ENCODE assay signal across 8 mouse cellular contexts in the genomic region with DNA sequence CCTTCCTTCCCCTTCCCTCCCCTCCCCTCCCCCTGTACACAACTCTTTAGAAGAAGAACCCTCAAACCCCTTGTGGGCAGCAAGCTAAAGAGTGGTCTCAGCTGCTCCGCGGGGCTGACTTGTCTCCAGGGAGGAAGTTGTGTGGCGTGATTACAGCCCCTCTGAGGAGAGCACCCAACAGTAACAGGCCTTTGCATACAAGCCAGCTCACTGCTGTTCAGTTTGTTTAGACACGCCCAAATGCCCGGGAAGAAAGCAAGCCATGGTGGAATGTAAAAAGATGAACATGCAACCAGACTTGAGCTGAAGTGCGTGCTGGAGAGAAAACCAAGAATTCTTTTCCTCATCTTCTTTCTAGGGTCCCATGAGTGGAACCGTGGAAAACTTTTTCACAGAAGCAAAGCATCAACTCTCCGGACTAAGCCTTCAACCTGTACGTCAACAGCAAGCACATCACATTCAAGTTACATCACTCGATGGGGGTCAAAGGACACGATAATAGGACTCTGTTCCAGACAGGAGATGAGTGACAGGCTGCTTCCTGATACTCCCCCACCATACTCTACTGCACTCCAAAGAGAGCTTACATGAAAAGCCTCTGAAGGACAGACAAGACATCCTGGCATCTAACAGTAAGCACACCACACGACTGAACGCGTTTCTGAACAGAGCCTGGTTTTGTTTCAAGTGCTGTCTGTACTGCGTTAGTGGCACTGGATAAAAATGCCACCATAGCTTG.
A peak's percentile ranks its signal among the peaks of the same experiment; 100 is the strongest.
DNase-seq lines count a peak whose midpoint lies in the region; ATAC-seq and TF ChIP-seq lines count a peak whose summit lies in the region.

No protein-coding gene starts in this region.

- DNase-seq in forebrain, embryonic 10.5 days (ENCODE audit: extremely low spot score, low spot score), result no peak
- DNase-seq in neural tube, embryonic 10.5 days (ENCODE audit: extremely low spot score, low spot score), result no peak
- peak; percentile 73 for DNase-seq in liver, adult 2 months (ENCODE audit: extremely low read depth, low read depth, low spot score)
- DNase-seq in stomach, postnatal 0 days (ENCODE audit: low spot score), result no peak
- no peak for DNase-seq in adrenal gland, postnatal 4 days (ENCODE audit: low spot score in 2 of 2)
- DNase-seq in c-Kit-positive CD71-positive TER-119-positive erythroid progenitor cells, embryonic 14.5 days (ENCODE audit: low spot score), result no peak

- H3K27ac ChIP-seq in forebrain, embryonic 10.5 days, result peak overlapping the region; percentile 51; the same call in 1 of the 2 replicates
- H3K27ac ChIP-seq in forebrain, embryonic 15.5 days (replicated peaks), result no peak overlapping the region
- peak overlapping the region; percentile 24; the same call in 1 of the 2 replicates for H3K27ac ChIP-seq in neural tube, embryonic 13.5 days (replicated peaks)
- no peak overlapping the region for H3K27ac ChIP-seq in liver, adult 2 months (replicated peaks; ENCODE audit: insufficient read depth, low read depth, low read length)
- 0 out of 2 replicates have a peak overlapping the region, but pooled peaks have one; percentile 8 for H3K27ac ChIP-seq in stomach, postnatal 0 days (replicated peaks)

- no peak for TF ChIP-seq EP300 in stomach, postnatal 0 days (optimal IDR thresholded peaks at IDR 0.05)

- H3K9ac ChIP-seq in forebrain, embryonic 15.5 days (replicated peaks), result no peak overlapping the region
- no peak overlapping the region for H3K9ac ChIP-seq in neural tube, embryonic 13.5 days
- no peak overlapping the region for H3K9ac ChIP-seq in liver, adult 2 months (ENCODE audit: low read depth, low read length)
- H3K9ac ChIP-seq in stomach, postnatal 0 days (ENCODE audit: low read length), result no peak overlapping the region

- H3K4me3 ChIP-seq in forebrain, embryonic 10.5 days, result no peak overlapping the region
- H3K4me3 ChIP-seq in forebrain, embryonic 15.5 days, result no peak overlapping the region
- H3K4me3 ChIP-seq in neural tube, embryonic 13.5 days, result no peak overlapping the region
- H3K4me3 ChIP-seq in liver, adult 2 months (ENCODE audit: insufficient read depth, low read depth, low read length), result no peak overlapping the region
- no peak overlapping the region for H3K4me3 ChIP-seq in stomach, postnatal 0 days (ENCODE audit: low read depth, low read length)

- TF ChIP-seq CTCF in liver, adult 2 months (IDR thresholded peaks at IDR 0.05; ENCODE audit: low read depth, low read length), result no peak
- TF ChIP-seq CTCF in stomach, postnatal 0 days (IDR thresholded peaks at IDR 0.05; ENCODE audit: low read depth), result no peak

- 78% methylated on average over 15 of the region's 15 CpGs for WGBS in forebrain, embryonic 10.5 days
- WGBS in forebrain, embryonic 15.5 days, result 60% methylated on average over 15 of the region's 15 CpGs
- 49% methylated on average over 15 of the region's 15 CpGs for WGBS in neural tube, embryonic 13.5 days
- WGBS in liver, adult 2 months, result 29% methylated on average over 15 of the region's 15 CpGs
- 36% methylated on average over 15 of the region's 15 CpGs for WGBS in stomach, postnatal 0 days

- H3K27me3 ChIP-seq in forebrain, embryonic 10.5 days (ENCODE audit: poor library complexity, severe bottlenecking), result no peaks in the 10 kb centered on the region
- no peaks in the 10 kb centered on the region for H3K27me3 ChIP-seq in forebrain, embryonic 15.5 days
- no peaks in the 10 kb centered on the region for H3K27me3 ChIP-seq in neural tube, embryonic 13.5 days
- no peaks in the 10 kb centered on the region for H3K27me3 ChIP-seq in liver, adult 2 months (ENCODE audit: control insufficient read depth, insufficient read depth, low read length)
- no peaks in the 10 kb centered on the region for H3K27me3 ChIP-seq in stomach, postnatal 0 days (ENCODE audit: control insufficient read depth, insufficient read depth, low read length)

- no peak for TF ChIP-seq POLR2A in liver, adult 2 months (IDR thresholded peaks at IDR 0.05; ENCODE audit: extremely low read depth, insufficient read depth, low read length)

- no peak overlapping the region for H3K4me2 ChIP-seq in forebrain, embryonic 15.5 days (replicated peaks)
- no peak overlapping the region for H3K4me2 ChIP-seq in neural tube, embryonic 13.5 days
- H3K4me2 ChIP-seq in stomach, postnatal 0 days (replicated peaks; ENCODE audit: low read depth), result no peak overlapping the region

- peaks cover 46% of the 10 kb centered on the region for H3K4me1 ChIP-seq in forebrain, embryonic 10.5 days
- H3K4me1 ChIP-seq in forebrain, embryonic 15.5 days, result peaks cover 25% of the 10 kb centered on the region
- peaks cover 29% of the 10 kb centered on the region for H3K4me1 ChIP-seq in neural tube, embryonic 13.5 days (replicated peaks)
- H3K4me1 ChIP-seq in liver, adult 2 months (ENCODE audit: control insufficient read depth, insufficient read depth, low read length), result peaks cover 4% of the 10 kb centered on the region; the same call in 1 of the 2 replicates
- H3K4me1 ChIP-seq in stomach, postnatal 0 days (replicated peaks; ENCODE audit: control insufficient read depth, insufficient read depth), result no peaks in the 10 kb centered on the region; the same call in 1 of the 2 replicates

- H3K79me2 ChIP-seq in liver, adult 2 months (ENCODE audit: control insufficient read depth, insufficient read depth, low read length), result no peaks in the 10 kb centered on the region; the same call in 1 of the 2 replicates

- H3K36me3 ChIP-seq in forebrain, embryonic 10.5 days (replicated peaks), result no peaks in the 10 kb centered on the region
- H3K36me3 ChIP-seq in forebrain, embryonic 15.5 days, result no peaks in the 10 kb centered on the region
- no peaks in the 10 kb centered on the region for H3K36me3 ChIP-seq in neural tube, embryonic 13.5 days
- no peaks in the 10 kb centered on the region for H3K36me3 ChIP-seq in liver, adult 2 months (ENCODE audit: control insufficient read depth, insufficient read depth, low read length)
- H3K36me3 ChIP-seq in stomach, postnatal 0 days (ENCODE audit: control insufficient read depth, insufficient read depth, low read length), result no peaks in the 10 kb centered on the region

- ATAC-seq in forebrain, embryonic 15.5 days (replicated peaks), result no peak
- 0 out of 2 replicates have a peak, but pooled peaks have one; percentile 37 for ATAC-seq in neural tube, embryonic 13.5 days (ENCODE audit: low read depth)
- peak; percentile 58; the same call in 1 of the 2 replicates for ATAC-seq in stomach, postnatal 0 days (ENCODE audit: low FRiP score, low TSS enrichment)

- no peaks in the 10 kb centered on the region for H3K9me3 ChIP-seq in forebrain, embryonic 10.5 days
- H3K9me3 ChIP-seq in forebrain, embryonic 15.5 days, result no peaks in the 10 kb centered on the region
- H3K9me3 ChIP-seq in neural tube, embryonic 13.5 days, result no peaks in the 10 kb centered on the region
- no peaks in the 10 kb centered on the region for H3K9me3 ChIP-seq in stomach, postnatal 0 days (ENCODE audit: control insufficient read depth, low read length)

Comparison
In these comparisons a context has a peak if more than half of its experiments do, and no peak if none do; other contexts are left out.
1. H3K27ac ChIP-seq: peak in forebrain, embryonic 10.5 days (single experiment), neural tube, embryonic 13.5 days (single experiment) and stomach, postnatal 0 days (single experiment); none in forebrain, embryonic 15.5 days (single experiment) and liver, adult 2 months (single experiment).